Mouse (Mus musculus) E14TG2a.4 (cell line): Measurements from ENCODE around the gene Farsa.

Experiments used
- H3K27me3 ChIP-seq: 2 replicates; pipeline ENCODE4 v1.6.1; 2014; ENCODE audit warnings: low read length, control low read depth; ENCODE audit not compliant: insufficient read depth
- H3K36me3 ChIP-seq: 2 replicates; pipeline ENCODE4 v1.6.1; 2014; ENCODE audit warnings: low read length, control low read depth; ENCODE audit not compliant: insufficient read depth
- H3K4me1 ChIP-seq: replicated peaks from 2 replicates; pipeline ENCODE4 v1.6.1; 2014; ENCODE audit warnings: low read depth, low read length, control low read depth
- H3K4me3 ChIP-seq: replicated peaks from 2 replicates; pipeline ENCODE4 v1.5.1; 2014; ENCODE audit warnings: mild to moderate bottlenecking, low read length
- H3K9me3 ChIP-seq: 2 replicates; pipeline ENCODE4 v1.6.1; 2014; ENCODE audit warnings: low read length, control low read depth
- CTCF ChIP-seq: conservative IDR thresholded peaks from 2 replicates; pipeline ENCODE4 v1.5.1; 2014; ENCODE audit warnings: low read length
- NANOG ChIP-seq: IDR thresholded peaks from 2 replicates; pipeline ENCODE4 v1.6.1; 2014; ENCODE audit warnings: borderline replicate concordance, low read length, mixed read lengths
- POU5F1 ChIP-seq: IDR thresholded peaks from 2 replicates; pipeline ENCODE4 v1.6.1; 2014; ENCODE audit warnings: low read length, borderline replicate concordance

The Farsa gene

DNA sequence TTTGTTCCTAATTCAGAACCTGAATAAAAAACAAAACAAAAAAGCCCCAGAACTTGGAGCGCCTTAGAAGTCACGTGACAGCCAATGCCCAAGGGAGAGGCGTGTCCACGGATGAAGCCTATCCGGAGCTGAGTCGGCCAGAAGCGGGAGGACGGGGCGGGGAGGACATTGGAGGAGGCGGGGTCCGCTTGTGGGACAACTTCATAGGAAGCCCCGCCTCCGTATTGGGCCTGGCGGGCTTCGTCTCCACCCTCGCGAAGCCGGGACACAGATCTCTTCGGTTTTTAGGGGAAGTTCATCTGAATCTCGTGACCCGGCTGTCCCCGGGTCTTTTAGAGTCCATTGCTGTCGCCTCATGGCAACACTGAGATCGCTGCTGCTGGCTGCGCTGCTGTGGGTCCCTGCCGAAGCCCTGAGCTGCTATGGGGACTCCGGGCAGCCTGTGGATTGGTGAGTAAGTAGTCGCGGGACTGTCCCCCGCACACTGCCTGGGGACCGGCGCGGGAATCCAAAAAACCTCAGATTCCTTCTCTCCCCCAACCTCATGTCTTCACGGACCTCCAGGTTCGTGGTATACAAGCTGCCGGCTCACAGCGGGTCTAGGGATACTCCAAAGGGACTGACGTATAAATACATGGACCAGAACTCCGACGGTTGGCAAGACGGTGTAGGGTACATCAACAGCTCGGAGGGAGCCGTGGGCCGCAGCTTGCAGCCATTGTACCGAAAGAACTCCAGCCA lies 51.8 kb downstream of the Farsa start, which contains the start of gene Dnase2a:
Gene Dnase2a (plus strand): TSS at position 140 of the 741 bp plus-strand sequence.
- H3K4me3 ChIP-seq: peak within 1 kb of the TSS; percentile 87
- peaks cover 69% of the 10 kb centered on the region for H3K4me1 ChIP-seq
- H3K9me3 ChIP-seq: no peaks in the 10 kb centered on the region
- H3K27me3 ChIP-seq: peaks cover 23% of the 10 kb centered on the region
- peaks cover 27% of the 10 kb centered on the region for H3K36me3 ChIP-seq
- TF ChIP-seq NANOG (no peak), CTCF (no peak), POU5F1 (no peak)

DNA sequence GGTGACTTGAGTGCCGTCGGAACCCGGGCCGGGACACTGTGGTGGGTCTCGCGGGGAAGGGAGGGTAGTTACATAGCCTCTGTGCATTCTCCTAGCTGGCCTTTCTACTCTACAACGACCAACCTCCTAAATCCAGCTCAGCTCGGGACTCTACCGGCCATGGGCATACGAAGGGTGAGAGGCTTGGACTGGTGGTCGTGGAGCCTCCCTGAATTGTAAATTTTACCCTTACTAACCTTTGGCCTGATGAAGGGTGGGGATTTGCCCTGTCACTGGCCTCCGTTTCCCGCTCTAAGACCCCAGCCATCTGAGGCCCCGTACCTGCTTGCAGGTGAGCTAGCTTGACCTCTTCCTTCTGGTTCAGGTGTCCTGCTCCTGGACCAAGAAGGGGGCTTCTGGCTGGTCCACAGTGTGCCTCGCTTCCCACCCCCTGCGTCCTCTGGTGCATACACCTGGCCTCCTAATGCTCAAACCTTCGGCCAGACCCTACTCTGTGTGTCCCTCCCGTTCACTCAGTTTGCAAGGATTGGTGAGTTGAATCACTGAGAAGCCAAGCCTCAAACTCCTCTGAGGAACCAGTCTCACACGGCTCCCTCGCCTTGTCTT lies 52.5 kb downstream of the Farsa start:
- Histone ChIP-seq H3K4me3 (peak overlapping the region; percentile 87), H3K27me3 (peaks cover 23% of the 10 kb centered on the region), H3K9me3 (no peaks in the 10 kb centered on the region), H3K36me3 (peaks cover 29% of the 10 kb centered on the region), H3K4me1 (peaks cover 66% of the 10 kb centered on the region)
- TF ChIP-seq POU5F1 (no peak), CTCF (no peak), NANOG (no peak)

DNA sequence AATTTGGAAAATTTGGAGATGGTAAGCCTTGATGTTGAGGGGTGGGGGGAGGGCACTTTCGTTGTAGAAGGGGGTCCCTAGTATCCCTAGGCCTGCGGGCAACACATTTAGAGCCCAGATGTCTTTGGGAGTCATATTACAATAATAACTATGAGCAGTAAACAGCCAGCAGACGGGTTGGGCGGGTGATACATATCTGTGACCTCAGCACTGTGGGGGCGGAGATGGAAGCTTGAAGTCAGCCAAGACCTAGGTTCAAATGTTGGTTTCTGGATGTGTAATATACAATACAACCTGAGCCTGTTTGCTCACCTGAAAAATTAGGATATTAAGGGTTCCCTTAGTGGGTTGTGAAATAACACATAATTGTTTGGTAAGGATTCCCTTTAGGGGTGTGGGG lies 53.2 kb downstream of the Farsa start:
- Histone ChIP-seq H3K36me3 (peaks cover 36% of the 10 kb centered on the region), H3K9me3 (no peaks in the 10 kb centered on the region), H3K4me3 (peak overlapping the region; percentile 87), H3K27me3 (peaks cover 23% of the 10 kb centered on the region), H3K4me1 (peaks cover 66% of the 10 kb centered on the region)
- no peak for TF ChIP-seq CTCF
- TF ChIP-seq POU5F1: no peak
- no peak for TF ChIP-seq NANOG

DNA sequence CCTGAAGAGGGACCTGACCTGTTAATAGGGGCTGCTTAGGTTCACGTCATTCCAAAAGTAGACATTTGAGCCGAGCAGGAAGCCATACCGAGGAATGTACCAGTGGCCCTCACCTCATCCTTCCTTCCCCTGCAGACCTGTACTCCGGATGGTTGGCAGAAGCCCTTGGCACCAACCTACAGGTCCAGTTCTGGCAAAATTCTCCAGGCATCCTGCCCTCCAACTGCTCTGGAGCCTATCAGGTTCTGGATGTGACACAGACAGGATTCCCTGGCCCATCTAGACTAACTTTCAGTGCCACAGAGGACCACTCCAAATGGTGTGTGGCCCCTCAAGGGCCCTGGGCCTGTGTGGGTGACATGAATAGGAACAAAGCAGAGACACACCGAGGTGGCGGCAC lies 53.8 kb downstream of the Farsa start:
- no peak overlapping the region for H3K4me3 ChIP-seq
- peaks cover 37% of the 10 kb centered on the region for H3K36me3 ChIP-seq
- peaks cover 67% of the 10 kb centered on the region for H3K4me1 ChIP-seq
- no peaks in the 10 kb centered on the region for H3K9me3 ChIP-seq
- peaks cover 23% of the 10 kb centered on the region for H3K27me3 ChIP-seq
- TF ChIP-seq CTCF (no peak), NANOG (no peak), POU5F1 (no peak)

DNA sequence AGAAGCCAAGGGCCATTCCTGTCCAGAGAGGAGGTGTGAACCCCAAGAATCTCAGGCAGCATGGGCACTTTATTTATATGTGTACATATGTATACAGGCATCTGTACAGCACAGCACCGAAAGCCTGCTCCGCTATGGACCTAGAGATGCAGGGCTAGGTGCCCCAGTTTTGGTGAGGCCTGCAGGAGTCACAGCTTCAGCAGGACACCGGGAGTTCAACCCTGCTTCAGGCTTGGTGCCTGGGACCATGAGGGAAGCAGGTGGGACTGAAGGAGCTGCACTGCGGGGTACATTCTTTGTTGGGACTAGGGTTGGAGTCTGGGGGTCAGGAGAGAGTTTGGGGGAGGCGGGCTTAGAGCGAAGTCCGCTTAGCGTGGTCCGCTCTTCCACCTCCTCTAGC lies 55.1 kb downstream of the Farsa start:
- H3K4me1 ChIP-seq: peaks cover 75% of the 10 kb centered on the region
- H3K4me3 ChIP-seq: peak overlapping the region; percentile 85
- no peak for TF ChIP-seq CTCF
- no peak for TF ChIP-seq POU5F1
- no peak for TF ChIP-seq NANOG
- no peaks in the 10 kb centered on the region for H3K9me3 ChIP-seq
- H3K36me3 ChIP-seq: peaks cover 50% of the 10 kb centered on the region
- H3K27me3 ChIP-seq: peaks cover 23% of the 10 kb centered on the region

DNA sequence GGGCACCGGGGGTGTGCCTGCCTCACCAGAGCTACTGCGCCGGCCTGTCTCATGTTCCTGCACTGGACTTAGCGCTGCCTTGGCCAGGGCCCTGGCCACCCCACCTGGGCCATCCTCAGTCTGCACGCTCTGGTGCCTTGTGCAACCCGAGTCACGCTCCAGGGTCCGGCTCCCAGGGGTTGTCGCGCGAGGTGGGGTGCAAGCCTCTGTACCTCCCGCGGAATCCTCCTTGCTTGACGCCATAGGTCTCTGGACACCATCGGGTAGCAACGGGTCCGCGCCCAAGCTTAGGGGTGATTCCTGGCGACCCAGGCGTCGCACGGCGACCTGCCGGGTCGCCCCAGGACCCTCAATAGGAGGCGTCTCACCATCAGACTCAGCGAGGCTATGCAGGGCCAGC lies 55.6 kb downstream of the Farsa start:
- TF ChIP-seq NANOG: no peak
- H3K36me3 ChIP-seq: peaks cover 56% of the 10 kb centered on the region
- H3K27me3 ChIP-seq: peaks cover 23% of the 10 kb centered on the region
- H3K4me1 ChIP-seq: peaks cover 75% of the 10 kb centered on the region
- H3K4me3 ChIP-seq: peak overlapping the region; percentile 85
- no peaks in the 10 kb centered on the region for H3K9me3 ChIP-seq

DNA sequence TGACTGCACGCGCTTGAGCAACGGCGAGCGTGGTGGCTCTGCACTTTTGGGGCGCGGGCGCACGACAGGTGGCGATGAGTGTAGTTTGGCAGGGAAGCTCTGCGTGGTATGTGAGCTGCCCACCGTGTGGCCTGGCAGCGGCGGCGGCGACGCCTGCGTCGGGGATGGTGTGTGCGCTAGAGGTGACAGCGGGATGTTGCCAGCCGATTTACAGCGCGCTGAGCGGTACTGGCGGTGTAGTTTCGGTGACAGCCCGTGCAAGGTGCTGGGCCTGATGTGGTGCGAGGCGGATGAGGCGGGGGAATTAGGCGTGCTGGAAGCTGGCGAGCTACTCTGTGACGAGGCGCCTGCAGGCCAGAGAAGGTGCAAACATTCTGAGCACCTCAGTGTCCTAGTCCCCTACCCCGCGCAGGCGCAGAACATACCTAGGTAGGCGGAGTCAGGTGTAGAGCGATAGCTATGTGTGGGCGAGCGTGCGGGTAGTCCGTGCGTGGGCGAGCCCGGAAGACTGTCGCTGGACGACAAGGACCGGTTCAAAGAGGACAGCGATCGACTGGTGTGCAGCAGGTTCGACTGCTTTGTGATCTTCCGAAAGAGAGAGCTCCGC lies 56.2 kb downstream of the Farsa start:
- H3K9me3 ChIP-seq: no peaks in the 10 kb centered on the region
- peaks cover 77% of the 10 kb centered on the region for H3K4me1 ChIP-seq
- H3K36me3 ChIP-seq: peaks cover 62% of the 10 kb centered on the region
- no peak for TF ChIP-seq POU5F1
- no peak for TF ChIP-seq CTCF
- no peak for TF ChIP-seq NANOG
- peaks cover 23% of the 10 kb centered on the region for H3K27me3 ChIP-seq
- H3K4me3 ChIP-seq: peak overlapping the region; percentile 85

DNA sequence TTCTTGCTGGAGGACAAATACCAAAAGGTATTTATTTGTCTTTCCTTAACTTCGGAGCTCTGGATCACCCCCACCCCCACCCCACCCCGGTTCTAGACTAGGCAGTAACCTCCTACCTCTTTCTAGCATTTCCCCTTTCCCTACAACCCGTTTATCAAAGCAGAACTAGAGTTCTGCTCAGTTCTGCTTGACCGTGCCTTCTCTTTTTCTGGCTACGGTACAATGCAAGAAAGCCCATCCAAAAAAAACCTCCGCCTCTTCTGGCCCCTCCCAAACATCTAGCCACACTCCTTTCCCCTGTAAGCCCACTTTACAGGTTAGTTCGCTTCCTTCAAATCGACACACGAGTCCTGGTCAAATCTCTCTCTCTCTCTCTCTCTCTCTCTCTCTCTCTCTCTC lies 56.7 kb downstream of the Farsa start:
- Histone ChIP-seq H3K4me3 (peak overlapping the region; percentile 85), H3K27me3 (peaks cover 23% of the 10 kb centered on the region), H3K4me1 (peaks cover 80% of the 10 kb centered on the region), H3K9me3 (no peaks in the 10 kb centered on the region), H3K36me3 (peaks cover 66% of the 10 kb centered on the region)
- no peak for TF ChIP-seq CTCF

DNA sequence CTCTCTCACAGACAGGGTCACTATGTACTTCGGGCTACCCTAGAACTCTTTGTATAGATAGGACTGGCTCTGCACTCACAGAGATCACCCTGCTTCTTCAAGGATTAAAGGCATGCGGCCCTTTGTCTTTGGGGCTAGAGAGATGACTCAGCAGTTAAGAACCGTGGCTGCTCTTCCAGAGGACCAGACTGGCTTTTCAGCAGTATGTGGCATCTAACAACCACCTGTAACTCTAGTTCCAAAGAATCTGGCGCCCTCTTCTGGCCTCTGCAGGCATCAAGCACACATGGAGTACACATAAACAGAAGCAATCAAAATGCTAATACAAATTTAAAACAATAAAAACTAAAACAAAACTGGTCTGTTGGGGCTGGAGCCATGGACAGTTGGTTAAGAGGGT lies 57.2 kb downstream of the Farsa start:
- Histone ChIP-seq H3K27me3 (peaks cover 23% of the 10 kb centered on the region), H3K9me3 (no peaks in the 10 kb centered on the region), H3K4me3 (peak overlapping the region; percentile 85), H3K4me1 (peaks cover 83% of the 10 kb centered on the region), H3K36me3 (peaks cover 66% of the 10 kb centered on the region)
- TF ChIP-seq CTCF (peak; percentile 93), NANOG (no peak)
